Mouse (Mus musculus) CD4-positive, CD25-positive, alpha-beta regulatory T cell, adult 9 weeks (primary cell): ENCODE data around the gene Cryz. TPM values are rescaled to one million over a fixed set of nuclear protein-coding genes. Genes with fewer than 3 reads are reported as not detected.

Experiments used
- polyA plus RNA-seq: library from polyadenylated mRNA; unstranded; fragments of 100-300 nt; shearing (Covaris generic); gene quantifications from one replicate; pipeline ENCODE4 v1.2.1, GENCODE M21; 2017

Cryz gene
- polyA plus RNA-seq, result 3.8 TPM

GRCm38 (mm10) chr3:154596488-154596933 lies at the start of gene Cryz:
Gene Cryz, plus strand, starts transcription at chr3:154596711.

GRCm38 (mm10) chr3:154596934-154597554 lies 533 bp downstream of the Cryz start, which contains the start of gene Tyw3:
Gene Tyw3, minus strand, starts transcription at chr3:154597104.

GRCm38 (mm10) chr3:154663545-154663944 lies 67.0 kb downstream of the Cryz start, which contains the start of gene Erich3:
Gene Erich3, plus strand, starts transcription at chr3:154663859.

Other genes with a start within 250 kb of the Cryz start
- 8.6 TPM for gene Tyw3, start 393 bp downstream of the Cryz start, polyA plus RNA-seq
- gene Erich3, start 67.1 kb downstream of the Cryz start, polyA plus RNA-seq, result 0.30 TPM